Mouse (Mus musculus) MEL (cell line): ENCODE data around the gene Ltk.
"Not testable (repeated sequence)": the region's sequence is repeated elsewhere in the genome, so short reads cannot be mapped to it uniquely, and the experiment has no call there.

ENCODE experiments used
- NELFE ChIP-seq: IDR thresholded peaks from 2 replicates; pipeline ENCODE4 v1.6.1; 2011; ENCODE audit warnings: low read depth, low read length, improper control_type of control experiment
- TCF12 ChIP-seq: IDR thresholded peaks from 2 replicates; pipeline ENCODE4 v1.6.1; 2014; ENCODE audit warnings: low read depth, mild to moderate bottlenecking, inconsistent platforms, low read length, improper control_type of control experiment, moderate library complexity
- USF2 ChIP-seq, 2 experiments: IDR thresholded peaks; 2 replicates each; pipeline ENCODE4 v1.6.1; 2011 to 2012; ENCODE audit warnings: improper control_type of control experiment in 2 of 2, low read length in 2 of 2, borderline replicate concordance in 1 of 2, inconsistent platforms in 1 of 2, low read depth in 1 of 2, mild to moderate bottlenecking in 1 of 2; ENCODE audit not compliant: insufficient read depth in 1 of 2

- not testable (repeated sequence) for TF ChIP-seq NELFE; USF2 (IDR thresholded peaks at IDR 0.05; ENCODE audit: borderline replicate concordance in 1 of 2, insufficient read depth in 1 of 2, low read depth in 1 of 2, low read length in 2 of 2); TCF12
Measured at GRCm38 (mm10) chr2:119715868-119716267, 44.4 kb downstream of the Ltk start.
